Mouse (Mus musculus) midbrain, postnatal 0 days (tissue): ENCODE measurements around the gene Arfgap3. TPM values are rescaled to one million over a fixed set of nuclear protein-coding genes. Genes with fewer than 3 reads are reported as not detected.
A peak's percentile ranks its signal among the peaks of the same experiment; 100 is the strongest.

Experiments used
- ATAC-seq: fragments of 200-750 bp; cut with Nextera tagmentation; 2 replicates; pipeline ENCODE4 v1.8.0; 2017; ENCODE audit warnings: moderate number of reproducible peaks, mild to moderate bottlenecking, moderate TSS enrichment, moderate library complexity; ENCODE audit not compliant: low FRiP score
- DNase-seq: peaks from one replicate; pipeline ENCODE4 v3.0.0-alpha.2; 2015; ENCODE audit warnings: low spot score
- H3K27ac ChIP-seq: fragments of 300-500 bp; sonication (generic); 2 replicates; pipeline ENCODE4 v1.5.1; 2014; ENCODE audit warnings: low read depth, mild to moderate bottlenecking, low read length, mixed read lengths
- H3K27me3 ChIP-seq: fragments of 300-500 bp; sonication (generic); 2 replicates; pipeline ENCODE4 v1.6.1; 2014; ENCODE audit warnings: low read length, control low read depth, mixed read lengths; ENCODE audit not compliant: insufficient read depth
- H3K36me3 ChIP-seq: fragments of 300-500 bp; sonication (generic); 2 replicates; pipeline ENCODE4 v1.6.1; 2014; ENCODE audit warnings: low read length, control low read depth, mixed read lengths; ENCODE audit not compliant: insufficient read depth
- H3K4me1 ChIP-seq: fragments of 300-500 bp; sonication (generic); 2 replicates; pipeline ENCODE4 v1.6.1; 2014; ENCODE audit warnings: mild to moderate bottlenecking, control low read depth, antibody characterized with exemption, low read length, mixed read lengths; ENCODE audit not compliant: insufficient read depth
- H3K4me2 ChIP-seq: fragments of 300-500 bp; sonication (generic); 2 replicates; pipeline ENCODE4 v1.6.1; 2014; ENCODE audit warnings: low read depth, mild to moderate bottlenecking, low read length, mixed read lengths; ENCODE audit not compliant: poor library complexity, severe bottlenecking
- H3K4me3 ChIP-seq: fragments of 300-500 bp; sonication (generic); 2 replicates; pipeline ENCODE4 v1.5.1; 2014; ENCODE audit warnings: low read depth, mild to moderate bottlenecking, low read length, moderate library complexity
- H3K9ac ChIP-seq: fragments of 300-500 bp; sonication (generic); replicated peaks from 2 replicates; pipeline ENCODE4 v1.6.1; 2014; ENCODE audit warnings: mild to moderate bottlenecking, low read length, moderate library complexity, mixed read lengths; ENCODE audit not compliant: poor library complexity, severe bottlenecking
- H3K9me3 ChIP-seq: fragments of 300-500 bp; sonication (generic); 2 replicates; pipeline ENCODE4 v1.6.1; 2016; ENCODE audit warnings: low read length, control low read depth
- CTCF ChIP-seq: IDR thresholded peaks from 2 replicates; pipeline ENCODE4 v1.5.1; 2016; ENCODE audit warnings: antibody characterized with exemption, mild to moderate bottlenecking
- WGBS: fragments of 180-500 bp; shearing (Covaris S2); extraction: QIAGEN DNeasy Blood & Tissue Kit; methylation state at CpG from one replicate; pipeline ENCODE4 v1.1.7; 2014; 5-methylcytosine and 5-hydroxymethylcytosine counted together
- polyA plus RNA-seq: library from polyadenylated mRNA; unstranded; fragments of >200 nt; fragmentation: Nextera tagmentation; extraction: Ambion mirVana; gene quantifications from 2 replicates; pipeline ENCODE4 v1.2.1, GENCODE M21; 2015
- total RNA-seq: library from RNA; depleted of rRNA; stranded (reverse); fragments of >200 nt; gene quantifications from 2 replicates; pipeline ENCODE4 v1.2.3, GENCODE M21; 2014; rRNA removed

The Arfgap3 gene
- total and polyA plus RNA-seq, 2 experiments from 2014 or later, result 36.8 to 44.0 TPM

- Histone ChIP-seq H3K4me1 (no peaks in the 10 kb centered on the region), H3K9me3 (no peaks in the 10 kb centered on the region)
- DNase-seq, result no peak
Measured at GRCm38 (mm10) chr15:83254372-83255070, 95.5 kb downstream of the Arfgap3 start.

DNA sequence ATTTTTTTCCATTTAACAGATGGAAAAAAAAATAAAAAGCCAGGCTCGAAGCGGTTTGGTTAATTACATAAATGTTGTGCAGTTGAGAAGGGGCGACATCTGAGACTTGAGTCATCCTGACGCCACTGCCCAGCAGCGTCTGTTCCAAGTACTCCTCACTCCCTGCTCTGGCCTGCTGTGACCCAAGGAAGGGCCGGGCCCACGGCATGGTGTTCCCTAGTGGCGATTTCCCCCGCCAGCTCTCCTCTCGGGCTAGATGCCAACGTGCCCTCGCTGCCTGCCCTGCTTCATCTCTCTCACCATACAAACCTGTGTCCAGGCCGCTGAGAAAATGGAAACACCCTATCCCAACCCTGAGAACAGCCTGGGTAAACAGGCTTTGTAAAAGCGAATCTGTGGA, 98.0 kb downstream of the Arfgap3 start:
- H3K27ac ChIP-seq, result no peak overlapping the region

More at GRCm38 (mm10) chr15:83254372-83255070, 95.5 kb downstream of the Arfgap3 start:
- 78% methylated on average over 10 of the region's 10 CpGs for WGBS
- Histone ChIP-seq H3K36me3 (no peaks in the 10 kb centered on the region), H3K4me2 (no peak overlapping the region), H3K4me3 (no peak overlapping the region), H3K27ac (no peak overlapping the region), H3K9ac (no peak overlapping the region), H3K27me3 (peaks cover 25% of the 10 kb centered on the region)
- no peak for ATAC-seq
- no peak for TF ChIP-seq CTCF

GRCm38 (mm10) chr15:83251176-83252004, 98.7 kb downstream of the Arfgap3 start, which contains the start of gene A4galt:
A4galt (minus strand) TSS chr15:83251774.
- DNase-seq (no peak), ATAC-seq (no peak)
- TF ChIP-seq CTCF, result no peak
- H3K27ac ChIP-seq, result no peak within 1 kb of the TSS
- 2% methylated on average over 51 of the region's 66 CpGs for WGBS
- H3K4me2 ChIP-seq, result peak within 1 kb of the TSS; percentile 79
- peaks cover 27% of the 10 kb centered on the region for H3K27me3 ChIP-seq
- no peaks in the 10 kb centered on the region for H3K9me3 ChIP-seq
- H3K4me1 ChIP-seq, result no peaks in the 10 kb centered on the region
- H3K36me3 ChIP-seq, result no peaks in the 10 kb centered on the region
- peak within 1 kb of the TSS; percentile 46 for H3K4me3 ChIP-seq
- peak within 1 kb of the TSS; percentile 26 for H3K9ac ChIP-seq

More for the DNA sequence above, 98.0 kb downstream of the Arfgap3 start:
- Histone ChIP-seq H3K4me2 (no peak overlapping the region), H3K4me3 (no peak overlapping the region), H3K9ac (no peak overlapping the region), H3K27me3 (peaks cover 27% of the 10 kb centered on the region), H3K36me3 (no peaks in the 10 kb centered on the region), H3K9me3 (no peaks in the 10 kb centered on the region), H3K4me1 (no peaks in the 10 kb centered on the region)
- DNase-seq, result no peak
- no peak for ATAC-seq
- TF ChIP-seq CTCF, result no peak
- 74% methylated on average over 14 of the region's 14 CpGs for WGBS

DNA sequence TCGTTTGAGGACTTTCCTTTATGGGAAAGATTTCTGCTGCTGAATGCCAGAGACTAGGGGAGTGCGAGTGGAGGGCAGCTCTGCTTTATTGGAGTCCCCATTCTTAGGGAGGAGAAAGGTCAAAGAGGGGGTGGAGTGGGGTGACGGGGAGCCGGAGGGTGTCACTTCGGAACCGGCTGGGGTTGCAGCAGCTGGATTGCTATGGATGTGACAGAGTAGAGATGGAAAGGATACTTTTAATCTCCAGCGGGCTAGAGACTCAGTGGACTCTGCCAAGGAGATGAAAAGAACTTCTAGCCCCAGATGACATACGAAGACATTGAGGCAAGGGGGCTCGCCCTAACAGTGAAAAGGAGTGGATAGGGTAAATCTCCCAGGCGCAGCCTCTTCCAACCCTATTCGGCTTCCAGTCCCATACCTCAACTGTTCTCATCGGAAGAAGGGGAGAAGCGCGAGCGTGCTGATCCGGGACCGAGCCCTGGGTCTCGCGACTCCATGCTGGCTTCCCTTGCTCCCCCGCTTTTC, 99.3 kb downstream of the Arfgap3 start:
- TF ChIP-seq CTCF, result no peak
- DNase-seq (no peak), ATAC-seq (no peak)
- Histone ChIP-seq H3K9me3 (no peaks in the 10 kb centered on the region), H3K9ac (0 out of 2 replicates have a peak overlapping the region, but pooled peaks have one; percentile 26), H3K4me2 (peak overlapping the region; percentile 79), H3K27ac (no peak overlapping the region), H3K4me3 (peak overlapping the region; percentile 46), H3K36me3 (no peaks in the 10 kb centered on the region), H3K27me3 (peaks cover 27% of the 10 kb centered on the region), H3K4me1 (no peaks in the 10 kb centered on the region)
- WGBS, result 2% methylated on average over 19 of the region's 20 CpGs

Other genes starting within 250 kb of the Arfgap3 start
- gene Rrp7a, start 227.4 kb downstream of the Arfgap3 start, total RNA-seq, result 171 and 228 TPM in 2 replicates
- 92.7 and 95.2 TPM in 2 replicates for gene Rrp7a, start 227.4 kb downstream of the Arfgap3 start, polyA plus RNA-seq
- 93.3 and 114 TPM in 2 replicates for gene Poldip3, start 200.9 kb downstream of the Arfgap3 start, total RNA-seq
- gene Poldip3, start 200.9 kb downstream of the Arfgap3 start, polyA plus RNA-seq, result 108 and 110 TPM in 2 replicates
- 76.8 and 86.5 TPM in 2 replicates for gene Cyb5r3, start 177.7 kb downstream of the Arfgap3 start, total RNA-seq
- 127 and 146 TPM in 2 replicates for gene Cyb5r3, start 177.7 kb downstream of the Arfgap3 start, polyA plus RNA-seq
- gene A4galt, start 98.5 kb downstream of the Arfgap3 start, total RNA-seq, result 7.9 and 8.6 TPM in 2 replicates
- 5.1 and 5.6 TPM in 2 replicates for gene A4galt, start 98.5 kb downstream of the Arfgap3 start, polyA plus RNA-seq
- 14.6 and 21.3 TPM in 2 replicates for gene Pacsin2, start 114.4 kb upstream of the Arfgap3 start, total RNA-seq
- 16.2 and 16.7 TPM in 2 replicates for gene Pacsin2, start 114.4 kb upstream of the Arfgap3 start, polyA plus RNA-seq
- 57.8 and 60.7 TPM in 2 replicates for gene Ttll1, start 160.6 kb upstream of the Arfgap3 start, total RNA-seq
- gene Ttll1, start 160.6 kb upstream of the Arfgap3 start, polyA plus RNA-seq, result 119 and 123 TPM in 2 replicates
- gene Bik, start 176.6 kb upstream of the Arfgap3 start, total RNA-seq, result 0.27 TPM in 1 of 2 replicates, not detected in the other
- gene Bik, start 176.6 kb upstream of the Arfgap3 start, polyA plus RNA-seq, result 0.33 and 0.37 TPM in 2 replicates
- 5.5 and 8.0 TPM in 2 replicates for gene Tspo, start 213.3 kb upstream of the Arfgap3 start, total RNA-seq
- 8.4 and 11.3 TPM in 2 replicates for gene Tspo, start 213.3 kb upstream of the Arfgap3 start, polyA plus RNA-seq
- 43.9 and 44.4 TPM in 2 replicates for gene Mcat, start 213.5 kb upstream of the Arfgap3 start, total RNA-seq
- 34.6 and 35.9 TPM in 2 replicates for gene Mcat, start 213.5 kb upstream of the Arfgap3 start, polyA plus RNA-seq
- gene Ttll12, start 244.9 kb upstream of the Arfgap3 start, total RNA-seq, result 50.5 and 56.4 TPM in 2 replicates
- 39.1 and 40.1 TPM in 2 replicates for gene Ttll12, start 244.9 kb upstream of the Arfgap3 start, polyA plus RNA-seq